Mouse (Mus musculus) myocyte (in vitro differentiated cells): ENCODE results near the gene Kctd4. TPM values are rescaled to one million over a fixed set of nuclear protein-coding genes. Genes with fewer than 3 reads are reported as not detected.
"Not testable (repeated sequence)": the region's sequence is repeated elsewhere in the genome, so short reads cannot be mapped to it uniquely, and the experiment has no call there.

ENCODE experiments used
- H3K27me3 ChIP-seq: one replicate; pipeline ENCODE4 v1.6.1; 2011; ENCODE audit not compliant: control insufficient read depth, insufficient read depth, insufficient read length
- H3K36me3 ChIP-seq: one replicate; pipeline ENCODE4 v1.6.1; 2011; ENCODE audit not compliant: control insufficient read depth, insufficient read depth
- H3K4me2 ChIP-seq: one replicate; pipeline ENCODE4 v1.6.1; 2011; ENCODE audit warnings: low read depth, control low read depth
- H3K4me3 ChIP-seq: one replicate; pipeline ENCODE4 v1.5.1; 2011; ENCODE audit warnings: mild to moderate bottlenecking, control low read depth, moderate library complexity
- H3K79me2 ChIP-seq: one replicate; pipeline ENCODE4 v1.6.1; 2011; ENCODE audit not compliant: control insufficient read depth, insufficient read depth
- H3ac ChIP-seq: one replicate; pipeline ENCODE4 v1.6.1; 2011; ENCODE audit not compliant: control insufficient read depth, insufficient read length
- CEBPB ChIP-seq: IDR thresholded peaks from 2 replicates; pipeline ENCODE4 v1.6.1; 2011; ENCODE audit warnings: mild to moderate bottlenecking, moderate library complexity; ENCODE audit not compliant: poor library complexity, insufficient read depth, severe bottlenecking
- E2F4 ChIP-seq: IDR thresholded peaks from one replicate; pipeline ENCODE4 v1.6.1; 2011; ENCODE audit warnings: mild to moderate bottlenecking, control low read depth, moderate library complexity; ENCODE audit not compliant: insufficient read depth
- MAX ChIP-seq: IDR thresholded peaks from one replicate; pipeline ENCODE4 v1.6.1; 2011; ENCODE audit warnings: low read depth, mild to moderate bottlenecking, control low read depth
- MYOD1 ChIP-seq, 3 experiments: IDR thresholded peaks; one replicate each; pipeline ENCODE4 v1.6.1; 2011; ENCODE audit warnings: control low read depth in 2 of 3, low read depth in 2 of 3, mild to moderate bottlenecking in 2 of 3, moderate library complexity in 1 of 3; ENCODE audit not compliant: insufficient read length in 2 of 3, control insufficient read depth in 1 of 3
- MYOG ChIP-seq, 3 experiments: IDR thresholded peaks; one replicate each; pipeline ENCODE4 v1.6.1; 2011; ENCODE audit warnings: control low read depth in 2 of 3, low read depth in 2 of 3, mild to moderate bottlenecking in 2 of 3; ENCODE audit not compliant: insufficient read length in 2 of 3, control insufficient read depth in 1 of 3, insufficient read depth in 1 of 3
- POLR2A ChIP-seq: IDR thresholded peaks from one replicate; pipeline ENCODE4 v1.6.1; 2011; ENCODE audit warnings: low read depth, mild to moderate bottlenecking, control low read depth, moderate library complexity; ENCODE audit not compliant: insufficient read length
- POLR2AphosphoS2 ChIP-seq: IDR thresholded peaks from one replicate; pipeline ENCODE4 v1.6.1; 2011; ENCODE audit warnings: low read depth, control low read depth; ENCODE audit not compliant: insufficient read length
- REST ChIP-seq: IDR thresholded peaks from one replicate; pipeline ENCODE4 v1.6.1; 2011; ENCODE audit warnings: mild to moderate bottlenecking, control low read depth, moderate library complexity; ENCODE audit not compliant: insufficient read depth, insufficient read length
- SRF ChIP-seq: IDR thresholded peaks from one replicate; pipeline ENCODE4 v1.6.1; 2011; ENCODE audit warnings: low read depth; ENCODE audit not compliant: control insufficient read depth, insufficient read length
- TCF12 ChIP-seq: IDR thresholded peaks from one replicate; pipeline ENCODE4 v1.6.1; 2011; ENCODE audit warnings: mild to moderate bottlenecking, control low read depth; ENCODE audit not compliant: poor library complexity, insufficient read depth, severe bottlenecking
- TCF3 ChIP-seq: IDR thresholded peaks from one replicate; pipeline ENCODE4 v1.6.1; 2011; ENCODE audit warnings: low read depth, control low read depth; ENCODE audit not compliant: insufficient read length
- USF1 ChIP-seq: IDR thresholded peaks from one replicate; pipeline ENCODE4 v1.6.1; 2011; ENCODE audit warnings: low read depth, mild to moderate bottlenecking, control low read depth, moderate library complexity
- polyA plus RNA-seq: library from polyadenylated mRNA; unstranded; fragments of >200 nt; fragmentation: generic; extraction: Trizol; gene quantifications from one replicate; pipeline ENCODE4 v1.2.1, GENCODE M21; 2012; ENCODE audit warnings: missing spikeins

Gene Kctd4
- 0.01 TPM for polyA plus RNA-seq

DNA sequence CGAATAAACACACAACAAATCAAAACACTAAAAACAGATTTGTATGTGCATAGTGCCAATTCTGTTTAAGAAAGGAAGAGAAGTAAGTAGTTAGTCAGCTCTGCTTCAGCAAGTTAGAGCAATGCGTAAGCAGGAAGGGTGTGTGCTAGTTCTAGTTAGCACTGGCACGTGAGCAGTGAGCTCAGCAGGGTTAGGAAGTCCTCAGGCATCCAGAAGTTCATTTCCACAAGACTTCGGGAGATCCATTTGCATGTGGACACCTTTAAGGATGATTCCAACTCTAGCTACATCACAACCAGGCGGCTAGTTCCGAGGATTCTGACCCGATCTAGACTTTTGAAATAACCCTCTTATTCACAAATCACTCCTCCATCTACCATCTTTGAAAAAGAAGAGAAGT is at the start of gene Kctd4:
TSS of gene Kctd4 (plus strand) at position 244 of the 400 bp plus-strand sequence.
- no peak for TF ChIP-seq POLR2A
- TF ChIP-seq CEBPB: no peak
- no peak for TF ChIP-seq E2F4
- TF ChIP-seq POLR2AphosphoS2: no peak
- no peak for TF ChIP-seq MYOD1 (IDR thresholded peaks at IDR 0.05; ENCODE audit: control insufficient read depth in 1 of 3, insufficient read length in 2 of 3, low read depth in 2 of 3)
- no peak for TF ChIP-seq REST
- TF ChIP-seq MYOG (IDR thresholded peaks at IDR 0.05; ENCODE audit: control insufficient read depth in 1 of 3, insufficient read depth in 1 of 3, insufficient read length in 2 of 3, low read depth in 2 of 3): no peak
- TF ChIP-seq TCF3: no peak
- H3K4me2 ChIP-seq: no peak within 1 kb of the TSS
- no peaks in the 10 kb centered on the region for H3K36me3 ChIP-seq
- H3ac ChIP-seq: no peak within 1 kb of the TSS
- H3K4me3 ChIP-seq: no peak within 1 kb of the TSS
- no peaks in the 10 kb centered on the region for H3K27me3 ChIP-seq
- H3K79me2 ChIP-seq: peaks cover 12% of the 10 kb centered on the region

GRCm38 (mm10) chr14:75906931-75907330 is 47.9 kb upstream of the Kctd4 start:
- no peaks in the 10 kb centered on the region for H3K79me2 ChIP-seq
- TF ChIP-seq E2F4 (no peak), MAX (no peak), MYOD1 (IDR thresholded peaks at IDR 0.05; ENCODE audit: control insufficient read depth in 1 of 3, insufficient read length in 2 of 3, low read depth in 2 of 3) (no peak), REST (no peak), POLR2AphosphoS2 (no peak), TCF3 (no peak), POLR2A (no peak), MYOG (IDR thresholded peaks at IDR 0.05; ENCODE audit: control insufficient read depth in 1 of 3, insufficient read depth in 1 of 3, insufficient read length in 2 of 3, low read depth in 2 of 3) (no peak), USF1 (no peak), CEBPB (no peak), TCF12 (no peak), SRF (no peak)
- no peak overlapping the region for H3ac ChIP-seq
- H3K36me3 ChIP-seq: no peaks in the 10 kb centered on the region
- no peaks in the 10 kb centered on the region for H3K27me3 ChIP-seq
- H3K4me3 ChIP-seq: no peak overlapping the region
- no peak overlapping the region for H3K4me2 ChIP-seq

DNA sequence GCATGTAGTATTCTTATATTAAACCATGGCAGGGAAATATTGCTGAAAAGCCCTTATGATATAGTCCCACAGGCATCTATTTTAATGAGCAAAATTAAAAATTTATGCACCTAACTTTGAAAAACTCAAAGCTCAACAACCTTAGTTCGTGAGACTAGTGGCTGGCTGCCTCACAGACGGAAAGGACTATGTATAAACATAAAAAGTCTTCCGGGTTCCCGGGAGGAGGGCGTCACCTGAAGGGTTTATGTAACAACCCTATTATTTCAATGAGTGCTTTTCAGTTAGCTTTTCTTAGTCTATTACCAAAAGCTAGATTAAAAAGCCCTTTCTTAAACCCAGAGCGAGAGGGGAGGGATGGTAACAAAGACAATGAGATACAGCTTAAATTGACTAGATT is 42.8 kb upstream of the Kctd4 start:
- H3K4me3 ChIP-seq: no peak overlapping the region
- H3K4me2 ChIP-seq: no peak overlapping the region
- peaks cover 4% of the 10 kb centered on the region for H3K36me3 ChIP-seq
- H3ac ChIP-seq: no peak overlapping the region
- no peaks in the 10 kb centered on the region for H3K79me2 ChIP-seq
- H3K27me3 ChIP-seq: no peaks in the 10 kb centered on the region
- TF ChIP-seq USF1 (no peak), MYOD1 (IDR thresholded peaks at IDR 0.05; ENCODE audit: control insufficient read depth in 1 of 3, insufficient read length in 2 of 3, low read depth in 2 of 3) (no peak)

GRCm38 (mm10) chr14:75912665-75913064 is 42.1 kb upstream of the Kctd4 start:
- Histone ChIP-seq H3K4me2 (no peak overlapping the region), H3K27me3 (no peaks in the 10 kb centered on the region), H3K36me3 (peaks cover 4% of the 10 kb centered on the region), H3K4me3 (no peak overlapping the region), H3K79me2 (no peaks in the 10 kb centered on the region), H3ac (no peak overlapping the region)
- TF ChIP-seq MYOD1 (IDR thresholded peaks at IDR 0.05; ENCODE audit: control insufficient read depth in 1 of 3, insufficient read length in 2 of 3, low read depth in 2 of 3): no peak
- no peak for TF ChIP-seq REST
- no peak for TF ChIP-seq POLR2AphosphoS2
- TF ChIP-seq MYOG (IDR thresholded peaks at IDR 0.05; ENCODE audit: control insufficient read depth in 1 of 3, insufficient read depth in 1 of 3, insufficient read length in 2 of 3, low read depth in 2 of 3): no peak
- no peak for TF ChIP-seq TCF3
- TF ChIP-seq USF1: no peak
- no peak for TF ChIP-seq SRF
- no peak for TF ChIP-seq E2F4
- no peak for TF ChIP-seq CEBPB
- no peak for TF ChIP-seq TCF12
- TF ChIP-seq MAX: no peak
- TF ChIP-seq POLR2A: no peak

GRCm38 (mm10) chr14:75923314-75924052 is 31.3 kb upstream of the Kctd4 start:
- TF ChIP-seq MAX (no peak), SRF (no peak), REST (no peak), POLR2AphosphoS2 (no peak), MYOD1 (IDR thresholded peaks at IDR 0.05; ENCODE audit: control insufficient read depth in 1 of 3, insufficient read length in 2 of 3, low read depth in 2 of 3) (no peak), MYOG (IDR thresholded peaks at IDR 0.05; ENCODE audit: control insufficient read depth in 1 of 3, insufficient read depth in 1 of 3, insufficient read length in 2 of 3, low read depth in 2 of 3) (no peak), TCF12 (no peak), CEBPB (no peak), POLR2A (no peak), TCF3 (no peak)
- Histone ChIP-seq H3K4me3 (no peak overlapping the region), H3ac (no peak overlapping the region), H3K4me2 (no peak overlapping the region), H3K36me3 (no peaks in the 10 kb centered on the region), H3K79me2 (peaks cover 4% of the 10 kb centered on the region), H3K27me3 (no peaks in the 10 kb centered on the region)

DNA sequence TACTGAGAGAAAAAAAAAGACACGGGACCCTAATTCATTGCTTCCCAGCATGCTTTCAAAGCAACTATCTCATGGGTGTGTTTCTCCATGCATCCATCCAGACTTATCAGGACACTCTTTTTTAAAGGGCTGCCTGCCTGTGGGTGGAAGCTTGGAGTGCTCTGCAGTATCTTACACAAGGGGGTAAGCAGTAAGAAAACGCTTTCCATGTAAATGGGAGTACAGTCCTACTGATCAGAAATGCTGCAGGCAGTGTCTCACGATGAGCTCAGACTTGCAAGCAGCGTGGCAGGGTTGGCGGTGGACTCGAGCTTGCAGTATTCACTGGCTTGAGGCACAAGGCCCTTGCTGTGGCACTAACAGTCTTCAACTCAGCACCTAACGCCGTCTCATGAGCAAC is 25.1 kb upstream of the Kctd4 start:
- H3ac ChIP-seq, H3K4me3 ChIP-seq: not testable (repeated sequence)

More for the DNA sequence above, 25.1 kb upstream of the Kctd4 start:
- H3K4me2 ChIP-seq, H3K36me3 ChIP-seq, H3K27me3 ChIP-seq, H3K79me2 ChIP-seq: not testable (repeated sequence)
